Mouse (Mus musculus) lung, adult 2 months (tissue): ENCODE results near the gene Etfa.

Experiments
- CTCF ChIP-seq: fragments of 200-500 bp; IDR thresholded peaks from 2 replicates; pipeline ENCODE4 v1.5.1; 2011; ENCODE audit warnings: mild to moderate bottlenecking, low read length, control low read depth; ENCODE audit not compliant: insufficient read depth
- POLR2A ChIP-seq: fragments of 200-500 bp; IDR thresholded peaks from 2 replicates; pipeline ENCODE4 v1.6.1; 2011; ENCODE audit warnings: low read depth, mild to moderate bottlenecking, control low read depth, low read length, borderline replicate concordance; ENCODE audit errors: extremely low read depth

- TF ChIP-seq CTCF: no peak
- TF ChIP-seq POLR2A: no peak
These were observed 4.1 kb downstream of the Etfa start for GRCm38 (mm10) chr9:55507922-55508321.
